Mouse (Mus musculus) erythroblast, embryonic 14.5 days (primary cell): ENCODE data around the gene Gm9918. TPM values are rescaled to one million over a fixed set of nuclear protein-coding genes. Genes with fewer than 3 reads are reported as not detected.
A peak's percentile ranks its signal among the peaks of the same experiment; 100 is the strongest.

ENCODE experiments used
- H3K27me3 ChIP-seq: 2 replicates; pipeline ENCODE4 v1.6.1; 2012; ENCODE audit warnings: inconsistent platforms; ENCODE audit not compliant: control insufficient read depth
- H3K36me3 ChIP-seq: 2 replicates; pipeline ENCODE4 v1.6.1; 2012; ENCODE audit warnings: mild to moderate bottlenecking, inconsistent platforms; ENCODE audit not compliant: control insufficient read depth
- H3K4me1 ChIP-seq: 2 replicates; pipeline ENCODE4 v1.6.1; 2012; ENCODE audit warnings: inconsistent platforms; ENCODE audit not compliant: control insufficient read depth
- H3K4me3 ChIP-seq: replicated peaks from 2 replicates; pipeline ENCODE3; 2012; ENCODE audit warnings: moderate library complexity, mild to moderate bottlenecking, inconsistent platforms
- H3K9me3 ChIP-seq: 2 replicates; pipeline ENCODE4 v1.6.1; 2012; ENCODE audit warnings: low read length, inconsistent platforms, mixed read lengths; ENCODE audit not compliant: control insufficient read depth
- GATA1 ChIP-seq: IDR thresholded peaks from 2 replicates; pipeline ENCODE4 v1.6.1; 2012; ENCODE audit warnings: low read length, inconsistent platforms, mixed read lengths
- TAL1 ChIP-seq: IDR thresholded peaks from 3 replicates; pipeline ENCODE4 v1.6.1; 2012; ENCODE audit warnings: low read length, inconsistent platforms, mixed read lengths
- polyA plus RNA-seq: library from polyadenylated mRNA; stranded (reverse); fragments of >175 nt; gene quantifications from 2 replicates; pipeline ENCODE4 v1.2.3, GENCODE M21; 2012

Gene Gm9918
- polyA plus RNA-seq, 1 experiment: not detected

GRCm38 (mm10) chr15:102282463-102283292, 12.3 kb downstream of the Gm9918 start:
- H3K4me1 ChIP-seq: peaks cover 54% of the 10 kb centered on the region
- H3K36me3 ChIP-seq: peaks cover 24% of the 10 kb centered on the region
- no peaks in the 10 kb centered on the region for H3K27me3 ChIP-seq
- peak overlapping the region; percentile 5 for H3K4me3 ChIP-seq
- H3K9me3 ChIP-seq: no peaks in the 10 kb centered on the region
- TF ChIP-seq GATA1 (no peak), TAL1 (no peak)

- H3K36me3 ChIP-seq: peaks cover 24% of the 10 kb centered on the region
- H3K27me3 ChIP-seq: no peaks in the 10 kb centered on the region
- peaks cover 53% of the 10 kb centered on the region for H3K4me1 ChIP-seq
- H3K4me3 ChIP-seq: no peak overlapping the region
- TF ChIP-seq TAL1 (no peak), GATA1 (no peak)
- no peaks in the 10 kb centered on the region for H3K9me3 ChIP-seq
These were observed 13.3 kb downstream of the Gm9918 start for GRCm38 (mm10) chr15:102283648-102284047.

GRCm38 (mm10) chr15:102287395-102287794, 17.0 kb downstream of the Gm9918 start:
- peaks cover 18% of the 10 kb centered on the region for H3K4me1 ChIP-seq
- no peaks in the 10 kb centered on the region for H3K27me3 ChIP-seq
- no peaks in the 10 kb centered on the region for H3K9me3 ChIP-seq
- TF ChIP-seq TAL1: no peak
- no peak for TF ChIP-seq GATA1
- H3K4me3 ChIP-seq: no peak overlapping the region
- peaks cover 4% of the 10 kb centered on the region for H3K36me3 ChIP-seq

- Histone ChIP-seq H3K9me3 (no peaks in the 10 kb centered on the region), H3K4me1 (peaks cover 44% of the 10 kb centered on the region), H3K4me3 (peak within 1 kb of the TSS; percentile 89), H3K27me3 (no peaks in the 10 kb centered on the region), H3K36me3 (peaks cover 32% of the 10 kb centered on the region)
- no peak for TF ChIP-seq GATA1
- TF ChIP-seq TAL1: no peak
These were observed 25.4 kb downstream of the Gm9918 start, which contains the start of gene Espl1 for GRCm38 (mm10) chr15:102295633-102296367. Gene Espl1, plus strand, starts transcription at chr15:102296266.

- TF ChIP-seq GATA1: no peak
- no peak for TF ChIP-seq TAL1
- Histone ChIP-seq H3K4me1 (peaks cover 44% of the 10 kb centered on the region), H3K9me3 (no peaks in the 10 kb centered on the region), H3K36me3 (peaks cover 39% of the 10 kb centered on the region), H3K27me3 (no peaks in the 10 kb centered on the region), H3K4me3 (peak overlapping the region; percentile 89)
These were observed 26.1 kb downstream of the Gm9918 start for GRCm38 (mm10) chr15:102296368-102297006.

GRCm38 (mm10) chr15:102302542-102302941, 32.2 kb downstream of the Gm9918 start:
- Histone ChIP-seq H3K4me1 (peaks cover 24% of the 10 kb centered on the region), H3K4me3 (no peak overlapping the region), H3K27me3 (no peaks in the 10 kb centered on the region; the same call in 1 of the 2 replicates), H3K9me3 (no peaks in the 10 kb centered on the region), H3K36me3 (peaks cover 97% of the 10 kb centered on the region)
- no peak for TF ChIP-seq GATA1

- no peaks in the 10 kb centered on the region for H3K9me3 ChIP-seq
- peaks cover 98% of the 10 kb centered on the region for H3K36me3 ChIP-seq
- H3K27me3 ChIP-seq: no peaks in the 10 kb centered on the region; the same call in 1 of the 2 replicates
- H3K4me1 ChIP-seq: peaks cover 3% of the 10 kb centered on the region
- TF ChIP-seq GATA1: no peak
- H3K4me3 ChIP-seq: no peak overlapping the region
These were observed 38.4 kb downstream of the Gm9918 start for GRCm38 (mm10) chr15:102308717-102309116.

GRCm38 (mm10) chr15:102310074-102310845, 39.9 kb downstream of the Gm9918 start:
- no peaks in the 10 kb centered on the region for H3K9me3 ChIP-seq
- no peak for TF ChIP-seq TAL1
- TF ChIP-seq GATA1: no peak
- peaks cover 3% of the 10 kb centered on the region for H3K4me1 ChIP-seq
- peaks cover 98% of the 10 kb centered on the region for H3K36me3 ChIP-seq
- H3K4me3 ChIP-seq: no peak overlapping the region
- H3K27me3 ChIP-seq: no peaks in the 10 kb centered on the region; the same call in 1 of the 2 replicates
